Mouse (Mus musculus) thymus, postnatal 14 days (tissue): Measurements from ENCODE around the gene Cltb.

Experiments used
- DNase-seq: peaks from one replicate; pipeline ENCODE4 v3.0.0; 2021

Cltb gene

DNA sequence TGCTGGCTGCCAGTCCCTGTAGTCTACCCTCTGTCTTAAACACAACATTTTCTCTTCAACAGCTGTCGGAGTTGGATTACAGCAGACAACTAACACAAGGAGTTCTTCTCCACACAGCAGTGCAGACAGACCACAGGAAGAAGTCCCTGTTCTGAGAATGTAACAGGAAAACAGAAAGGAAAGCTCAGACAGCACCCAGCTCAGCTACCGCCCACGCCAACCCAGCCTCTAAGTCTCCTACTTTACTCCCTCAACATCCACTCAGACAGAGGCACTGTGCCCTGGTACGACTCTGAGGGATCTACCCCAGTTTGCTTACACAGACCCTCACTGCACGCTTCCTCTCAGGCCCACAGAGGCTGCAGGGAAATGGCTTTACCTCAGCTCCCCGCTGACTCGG, 50.5 kb downstream of the Cltb start:
- no peak for DNase-seq

- DNase-seq = no peak
Measured at GRCm38 (mm10) chr13:54559656-54560055, 51.5 kb downstream of the Cltb start.

- no peak for DNase-seq
Measured at GRCm38 (mm10) chr13:54557652-54558051, 53.5 kb downstream of the Cltb start.

GRCm38 (mm10) chr13:54556796-54557195, 54.3 kb downstream of the Cltb start:
- no peak for DNase-seq

GRCm38 (mm10) chr13:54556176-54556575, 55.0 kb downstream of the Cltb start:
- DNase-seq = no peak

- no peak for DNase-seq
Measured at GRCm38 (mm10) chr13:54548036-54548435, 63.1 kb downstream of the Cltb start.
